Mouse (Mus musculus): ENCODE data around the gene Pkn1.

DNA sequence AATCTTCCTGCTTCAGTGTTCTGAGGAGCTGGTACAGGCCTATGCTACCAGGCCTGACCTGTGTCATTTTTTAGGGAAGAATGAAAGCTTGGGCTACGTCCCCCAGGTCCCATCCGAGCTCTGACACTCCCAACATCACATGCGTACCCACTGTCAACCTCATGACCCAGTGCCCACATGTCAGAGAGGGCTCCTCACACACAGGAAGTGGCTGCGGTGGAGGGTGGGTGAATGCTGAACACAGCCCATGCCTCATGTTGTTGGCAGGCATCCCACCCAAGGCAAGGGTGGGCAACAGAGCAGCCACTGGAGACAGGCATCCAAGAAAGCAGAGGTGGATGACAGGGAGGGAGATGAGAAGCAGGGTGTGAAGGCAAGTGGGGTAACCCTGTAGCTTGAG, 37.7 kb upstream of the Pkn1 start:
- TF ChIP-seq CTCF (IDR thresholded peaks at IDR 0.05; ENCODE audit: low read depth, low read length) (no peak), POLR2A (IDR thresholded peaks at IDR 0.05; ENCODE audit: borderline replicate concordance, low read depth, low read length) (no peak)
